Mouse (Mus musculus): Measurements from ENCODE around the gene Map1a. TPM values are rescaled to one million over a fixed set of nuclear protein-coding genes. Genes with fewer than 3 reads are reported as not detected.

Gene Map1a
- total and polyA plus RNA-seq, 3 experiments, result 4.3 to 5.8 (median 4.4) TPM

DNA sequence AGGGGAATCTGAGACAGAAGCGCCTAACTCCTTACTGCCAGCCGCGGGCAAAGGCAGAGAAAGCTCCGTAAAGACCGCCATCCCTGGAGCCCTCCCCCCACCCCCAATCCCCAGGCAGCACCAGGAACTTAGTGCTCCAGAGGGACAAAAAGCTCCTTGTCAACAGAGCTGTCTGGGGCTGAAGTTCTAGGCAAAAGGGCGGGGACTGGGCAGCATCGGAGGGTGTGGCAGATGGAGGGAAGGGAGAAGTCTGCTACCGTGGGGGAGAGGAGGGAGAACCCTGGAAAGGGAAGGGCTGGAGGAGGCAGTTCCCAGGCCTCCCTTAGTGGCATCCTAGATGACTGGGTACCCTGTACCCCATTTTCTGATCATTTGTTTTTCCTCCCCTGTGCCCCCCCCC lies 8.7 kb downstream of the Map1a start:
- Histone ChIP-seq H3K79me2 (replicated peaks; ENCODE audit: control insufficient read depth, insufficient read depth, low read length) (no peaks in the 10 kb centered on the region), H3K9ac (ENCODE audit: low read depth, low read length) (no peak overlapping the region), H3K4me1 (ENCODE audit: control insufficient read depth, insufficient read depth, low read length) (peaks cover 7% of the 10 kb centered on the region), H3K36me3 (ENCODE audit: control insufficient read depth, insufficient read depth, low read length) (no peaks in the 10 kb centered on the region), H3K27me3 (ENCODE audit: control insufficient read depth, insufficient read depth, low read length) (no peaks in the 10 kb centered on the region), H3K4me3 (no peak overlapping the region), H3K27ac (no peak overlapping the region)
- no peak for DNase-seq
- intact Hi-C loops (cut with DNase I), result no loop called here
- TF ChIP-seq EP300 (IDR thresholded peaks at IDR 0.05; ENCODE audit: insufficient read depth, low read depth, low read length) (no peak), POLR2A (IDR thresholded peaks at IDR 0.05; ENCODE audit: insufficient read depth, low read depth, low read length) (no peak), CTCF (IDR thresholded peaks at IDR 0.05) (no peak)
- WGBS, result 26% methylated on average over 8 of the region's 8 CpGs

DNA sequence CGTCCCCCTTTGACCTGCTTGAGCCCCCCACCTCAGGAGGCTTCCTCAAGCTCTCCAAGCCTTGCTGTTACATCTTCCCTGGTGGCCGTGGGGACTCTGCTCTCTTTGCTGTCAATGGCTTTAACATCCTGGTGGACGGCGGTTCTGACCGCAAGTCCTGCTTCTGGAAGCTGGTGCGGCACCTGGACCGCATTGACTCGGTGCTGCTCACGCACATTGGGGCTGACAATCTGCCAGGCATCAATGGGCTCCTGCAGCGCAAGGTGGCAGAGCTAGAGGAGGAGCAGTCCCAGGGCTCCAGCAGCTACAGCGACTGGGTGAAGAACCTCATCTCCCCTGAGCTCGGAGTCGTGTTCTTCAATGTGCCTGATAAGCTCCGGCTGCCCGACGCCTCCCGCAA lies 10.1 kb downstream of the Map1a start:
- TF ChIP-seq CTCF (IDR thresholded peaks at IDR 0.05), result no peak
- no peak for TF ChIP-seq POLR2A (IDR thresholded peaks at IDR 0.05; ENCODE audit: insufficient read depth, low read depth, low read length)
- TF ChIP-seq EP300 (IDR thresholded peaks at IDR 0.05; ENCODE audit: insufficient read depth, low read depth, low read length), result no peak
- Histone ChIP-seq H3K4me3 (no peak overlapping the region), H3K4me1 (ENCODE audit: control insufficient read depth, insufficient read depth, low read length) (peaks cover 2% of the 10 kb centered on the region), H3K27me3 (ENCODE audit: control insufficient read depth, insufficient read depth, low read length) (no peaks in the 10 kb centered on the region), H3K79me2 (replicated peaks; ENCODE audit: control insufficient read depth, insufficient read depth, low read length) (no peaks in the 10 kb centered on the region), H3K9ac (ENCODE audit: low read depth, low read length) (no peak overlapping the region), H3K36me3 (ENCODE audit: control insufficient read depth, insufficient read depth, low read length) (no peaks in the 10 kb centered on the region), H3K27ac (no peak overlapping the region)
- DNase-seq, result no peak
- 86% methylated on average over 17 of the region's 17 CpGs for WGBS
- intact Hi-C loops (cut with DNase I), result no loop called here

DNA sequence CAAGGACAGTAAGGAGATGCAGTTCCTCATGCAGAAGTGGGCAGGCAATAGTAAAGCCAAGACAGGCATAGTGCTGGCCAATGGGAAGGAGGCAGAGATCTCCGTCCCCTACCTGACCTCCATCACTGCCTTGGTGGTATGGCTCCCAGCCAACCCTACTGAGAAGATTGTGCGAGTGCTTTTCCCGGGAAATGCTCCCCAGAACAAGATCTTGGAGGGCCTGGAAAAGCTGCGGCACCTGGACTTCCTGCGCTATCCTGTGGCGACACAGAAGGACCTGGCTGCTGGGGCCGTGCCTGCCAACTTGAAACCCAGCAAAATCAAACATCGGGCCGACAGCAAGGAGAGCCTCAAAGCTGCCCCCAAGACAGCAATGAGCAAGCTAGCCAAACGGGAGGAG lies 10.6 kb downstream of the Map1a start:
- H3K27me3 ChIP-seq (ENCODE audit: control insufficient read depth, insufficient read depth, low read length), result no peaks in the 10 kb centered on the region
- H3K79me2 ChIP-seq (replicated peaks; ENCODE audit: control insufficient read depth, insufficient read depth, low read length), result no peaks in the 10 kb centered on the region
- no peak for DNase-seq
- H3K4me1 ChIP-seq (ENCODE audit: control insufficient read depth, insufficient read depth, low read length), result no peaks in the 10 kb centered on the region; the same call in 1 of the 2 replicates
- no peak overlapping the region for H3K27ac ChIP-seq
- H3K4me3 ChIP-seq, result no peak overlapping the region
- WGBS, result 82% methylated on average over 10 of the region's 10 CpGs
- no peak overlapping the region for H3K9ac ChIP-seq (ENCODE audit: low read depth, low read length)
- intact Hi-C loops (cut with DNase I), result no loop called here
- H3K36me3 ChIP-seq (ENCODE audit: control insufficient read depth, insufficient read depth, low read length), result no peaks in the 10 kb centered on the region
- TF ChIP-seq EP300 (IDR thresholded peaks at IDR 0.05; ENCODE audit: insufficient read depth, low read depth, low read length) (no peak), CTCF (IDR thresholded peaks at IDR 0.05) (no peak), POLR2A (IDR thresholded peaks at IDR 0.05; ENCODE audit: insufficient read depth, low read depth, low read length) (no peak)

DNA sequence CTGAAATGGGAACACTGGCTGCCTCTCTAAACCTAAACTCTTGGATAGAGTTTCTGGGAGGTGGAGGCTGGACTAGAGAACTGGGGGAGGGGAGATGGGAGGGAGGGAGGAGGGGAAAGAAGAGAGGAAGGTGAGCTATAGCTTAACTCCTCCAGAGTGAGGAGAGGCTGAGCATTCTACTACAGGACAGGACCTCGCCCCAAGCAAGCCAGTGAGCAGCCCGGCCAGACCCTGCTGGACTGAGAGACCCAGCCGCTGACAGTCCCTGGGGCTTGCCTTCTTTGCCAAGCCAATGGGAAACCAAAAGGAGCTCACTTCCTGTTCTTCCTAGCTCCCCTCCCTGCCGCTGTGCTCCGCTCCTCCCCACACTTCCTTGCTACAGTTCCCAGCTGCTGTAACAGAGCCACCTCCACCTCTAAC lies 19.6 kb downstream of the Map1a start:
- H3K36me3 ChIP-seq (ENCODE audit: control insufficient read depth, insufficient read depth, low read length), result no peaks in the 10 kb centered on the region
- H3K4me3 ChIP-seq, result peak overlapping the region; percentile 39; the same call in 1 of the 2 replicates
- H3K79me2 ChIP-seq (replicated peaks; ENCODE audit: control insufficient read depth, insufficient read depth, low read length), result no peaks in the 10 kb centered on the region
- DNase-seq, result peak; percentile 70 to 71
- no peak overlapping the region for H3K9ac ChIP-seq (ENCODE audit: low read depth, low read length)
- peaks cover 3% of the 10 kb centered on the region; the same call in 1 of the 2 replicates for H3K4me1 ChIP-seq (ENCODE audit: control insufficient read depth, insufficient read depth, low read length)
- intact Hi-C loops (cut with DNase I), result no loop called here
- peak overlapping the region; percentile 73 for H3K27ac ChIP-seq
- H3K27me3 ChIP-seq (ENCODE audit: control insufficient read depth, insufficient read depth, low read length), result no peaks in the 10 kb centered on the region
- WGBS, result 26% methylated on average over 5 of the region's 5 CpGs
- TF ChIP-seq POLR2A (IDR thresholded peaks at IDR 0.05; ENCODE audit: insufficient read depth, low read depth, low read length) (peak; percentile 45), EP300 (IDR thresholded peaks at IDR 0.05; ENCODE audit: insufficient read depth, low read depth, low read length) (0 out of 2 replicates have a peak, but pooled peaks have one; percentile 15), CTCF (IDR thresholded peaks at IDR 0.05) (no peak)

DNA sequence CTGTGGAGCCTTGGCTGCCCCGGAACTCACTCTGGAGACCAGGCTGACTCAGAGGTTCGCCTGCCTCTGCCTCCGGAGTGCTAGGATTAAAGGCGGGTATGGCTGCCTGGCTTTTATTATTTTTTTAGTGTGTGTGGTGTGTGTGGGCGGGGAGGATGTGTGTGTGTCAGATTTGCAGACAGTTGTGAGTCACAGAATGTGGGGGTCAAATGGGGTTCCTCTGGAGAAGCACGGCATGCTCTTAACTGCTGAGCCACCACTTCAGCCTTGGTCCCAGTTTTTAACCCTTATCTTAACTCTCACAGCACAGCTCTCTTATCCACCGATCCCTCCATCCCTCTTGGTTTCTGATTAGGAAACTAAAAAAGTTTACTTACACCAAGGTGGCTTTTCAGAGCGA lies 26.9 kb downstream of the Map1a start:
- H3K27me3 ChIP-seq (ENCODE audit: control insufficient read depth, insufficient read depth, low read length), result no peaks in the 10 kb centered on the region

DNA sequence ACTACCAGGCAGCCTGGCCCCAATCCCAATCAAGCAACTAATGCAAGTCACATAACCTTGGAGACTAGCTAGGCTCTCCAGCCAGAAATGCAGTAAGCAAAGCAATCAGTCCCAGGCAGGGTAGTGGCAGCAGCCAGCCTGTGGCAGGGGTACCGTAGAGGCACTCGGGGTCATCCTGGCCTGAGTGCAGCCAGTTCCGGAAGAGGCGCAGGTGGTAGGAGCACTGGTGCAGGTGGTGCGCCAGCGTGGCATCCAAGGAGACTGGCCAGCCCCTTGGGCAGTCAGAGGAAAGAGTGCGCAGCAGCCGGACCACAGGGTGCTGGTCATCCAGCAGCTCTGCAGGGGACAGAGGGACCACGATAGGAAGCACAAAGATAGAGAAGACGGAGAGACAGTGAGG lies 33.6 kb downstream of the Map1a start:
- H3K36me3 ChIP-seq (ENCODE audit: control insufficient read depth, insufficient read depth, low read length), result no peaks in the 10 kb centered on the region
- H3K4me1 ChIP-seq (ENCODE audit: control insufficient read depth, insufficient read depth, low read length), result no peaks in the 10 kb centered on the region
- no peak overlapping the region for H3K27ac ChIP-seq
- H3K4me3 ChIP-seq, result no peak overlapping the region
- intact Hi-C loops (cut with DNase I), result no loop called here
- TF ChIP-seq CTCF (IDR thresholded peaks at IDR 0.05), result no peak
- TF ChIP-seq EP300 (IDR thresholded peaks at IDR 0.05; ENCODE audit: insufficient read depth, low read depth, low read length), result no peak
- no peak for TF ChIP-seq POLR2A (IDR thresholded peaks at IDR 0.05; ENCODE audit: insufficient read depth, low read depth, low read length)
- no peaks in the 10 kb centered on the region for H3K79me2 ChIP-seq (replicated peaks; ENCODE audit: control insufficient read depth, insufficient read depth, low read length)
- H3K9ac ChIP-seq (ENCODE audit: low read depth, low read length), result no peak overlapping the region
- DNase-seq, result no peak
- no peaks in the 10 kb centered on the region for H3K27me3 ChIP-seq (ENCODE audit: control insufficient read depth, insufficient read depth, low read length)
- WGBS, result 91% methylated on average over 10 of the region's 10 CpGs

More for the DNA sequence above, 26.9 kb downstream of the Map1a start:
- 65% methylated on average over 8 of the region's 8 CpGs for WGBS
- Histone ChIP-seq H3K4me3 (no peak overlapping the region), H3K36me3 (ENCODE audit: control insufficient read depth, insufficient read depth, low read length) (no peaks in the 10 kb centered on the region), H3K79me2 (replicated peaks; ENCODE audit: control insufficient read depth, insufficient read depth, low read length) (no peaks in the 10 kb centered on the region), H3K4me1 (ENCODE audit: control insufficient read depth, insufficient read depth, low read length) (no peaks in the 10 kb centered on the region), H3K27ac (no peak overlapping the region), H3K9ac (ENCODE audit: low read depth, low read length) (no peak overlapping the region)
- TF ChIP-seq POLR2A (IDR thresholded peaks at IDR 0.05; ENCODE audit: insufficient read depth, low read depth, low read length), result no peak
- TF ChIP-seq EP300 (IDR thresholded peaks at IDR 0.05; ENCODE audit: insufficient read depth, low read depth, low read length), result no peak
- no peak for TF ChIP-seq CTCF (IDR thresholded peaks at IDR 0.05)
- intact Hi-C loops (cut with DNase I), result no loop called here
- no peak for DNase-seq
